Mouse (Mus musculus) erythroblast, embryonic 14.5 days (primary cell): ENCODE results near the gene Eml3.

ENCODE experiments used
- GATA1 ChIP-seq: IDR thresholded peaks from 2 replicates; pipeline ENCODE4 v1.6.1; 2012; ENCODE audit warnings: low read length, inconsistent platforms, mixed read lengths
- TAL1 ChIP-seq: IDR thresholded peaks from 3 replicates; pipeline ENCODE4 v1.6.1; 2012; ENCODE audit warnings: low read length, inconsistent platforms, mixed read lengths

GRCm38 (mm10) chr19:8940526-8941133 is 11.3 kb downstream of the Eml3 start:
- TF ChIP-seq TAL1: no peak
- no peak for TF ChIP-seq GATA1
